Mouse (Mus musculus): ENCODE measurements at regions not wholly inside any gene's neighbourhood (a gene's known extent, or its start where the extent isn't known, plus 50 kb on each side); places are given as distances from the start of the nearest gene placed in this dataset.
"Not testable (repeated sequence)": the region's sequence is repeated elsewhere in the genome, so short reads cannot be mapped to it uniquely, and the experiment has no call there.

DNA sequence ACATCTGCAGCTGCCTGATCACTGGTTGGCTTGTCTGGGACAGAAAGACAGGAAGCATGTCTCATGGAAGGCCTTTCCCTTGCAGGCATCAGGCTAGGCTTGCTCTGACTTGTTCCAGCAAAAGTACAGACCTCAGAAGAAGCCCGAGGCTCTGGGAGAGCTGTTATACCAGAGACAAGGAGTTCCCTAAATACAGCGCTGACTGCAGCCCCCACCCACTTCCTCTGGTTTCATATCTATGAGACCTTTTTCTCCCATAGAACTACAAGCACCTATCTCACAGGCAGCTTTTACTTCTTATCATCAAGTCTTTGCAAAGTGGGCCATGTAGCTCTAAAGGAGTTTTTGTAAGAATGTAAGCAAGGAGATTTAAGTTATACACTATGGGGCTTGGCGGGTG, 312.2 kb upstream of the Vmn1r3 start:
- H3K4me3 ChIP-seq; H3K27ac ChIP-seq; H3K79me2 ChIP-seq (replicated peaks; ENCODE audit: control insufficient read depth, insufficient read depth, low read length); DNase-seq; H3K27me3 ChIP-seq (ENCODE audit: control insufficient read depth, insufficient read depth, low read length); H3K9ac ChIP-seq (ENCODE audit: low read depth, low read length); H3K4me1 ChIP-seq (ENCODE audit: control insufficient read depth, insufficient read depth, low read length); H3K36me3 ChIP-seq (ENCODE audit: control insufficient read depth, insufficient read depth, low read length); intact Hi-C loops (cut with DNase I): not testable (repeated sequence)
- no CpG with 5 or more reads among the region's 3 CpGs for WGBS

DNA sequence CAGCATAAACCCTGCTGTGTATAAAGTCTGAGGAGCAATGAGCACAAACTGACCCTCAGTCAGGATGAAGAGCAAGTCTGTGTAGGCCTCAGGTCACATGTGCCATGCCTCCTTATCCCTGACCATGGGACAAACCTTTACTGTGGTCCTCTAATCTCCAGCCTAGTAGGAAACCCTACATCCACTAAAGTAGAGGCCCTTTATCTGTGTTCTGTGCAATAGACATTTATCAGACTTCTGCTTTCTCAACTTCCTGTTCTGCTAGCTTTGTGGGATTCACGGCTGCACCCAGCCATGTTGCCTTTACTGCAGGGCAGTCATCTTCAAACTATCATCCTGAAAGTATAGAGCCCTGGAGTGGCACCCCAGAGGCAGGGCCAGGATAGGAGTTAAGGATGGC, 310.8 kb upstream of the Vmn1r3 start:
- H3K4me1 ChIP-seq (ENCODE audit: control insufficient read depth, insufficient read depth, low read length); H3K79me2 ChIP-seq (replicated peaks; ENCODE audit: control insufficient read depth, insufficient read depth, low read length); intact Hi-C loops (cut with DNase I); H3K9ac ChIP-seq (ENCODE audit: low read depth, low read length); H3K36me3 ChIP-seq (ENCODE audit: control insufficient read depth, insufficient read depth, low read length); DNase-seq; H3K27me3 ChIP-seq (ENCODE audit: control insufficient read depth, insufficient read depth, low read length); H3K27ac ChIP-seq; H3K4me3 ChIP-seq: not testable (repeated sequence)
- WGBS, result 57% methylated on average over 1 of the region's 1 CpGs

DNA sequence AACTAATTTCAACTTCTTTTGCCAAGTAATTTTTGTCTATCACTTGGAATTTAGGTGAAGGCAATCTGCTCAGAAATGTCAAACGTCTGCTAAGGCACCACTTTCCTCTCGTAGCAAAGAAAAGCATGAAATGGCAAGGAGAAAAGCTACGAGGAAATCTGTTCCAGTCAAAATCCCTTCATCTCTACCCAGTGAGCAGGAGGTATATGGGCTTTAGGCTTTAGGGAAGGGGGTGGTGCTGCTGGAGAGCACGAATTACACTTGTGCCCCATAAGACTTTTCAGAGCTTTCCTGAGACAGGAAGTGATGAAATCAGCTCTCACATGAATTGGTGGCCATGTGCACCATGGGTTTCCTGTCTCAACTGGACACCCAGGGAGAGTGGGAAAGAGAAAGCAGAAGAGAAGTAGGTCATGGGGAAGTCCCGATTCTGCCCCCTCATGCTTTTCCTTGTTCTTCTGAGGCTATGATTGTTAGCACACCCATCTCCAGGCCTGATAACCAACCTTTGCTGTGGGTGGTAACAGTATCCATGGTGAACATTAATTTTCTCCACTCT, 309.0 kb upstream of the Vmn1r3 start:
- H3K27me3 ChIP-seq (ENCODE audit: control insufficient read depth, insufficient read depth, low read length); intact Hi-C loops (cut with DNase I); H3K9ac ChIP-seq (ENCODE audit: low read depth, low read length); H3K4me3 ChIP-seq; H3K79me2 ChIP-seq (replicated peaks; ENCODE audit: control insufficient read depth, insufficient read depth, low read length); H3K27ac ChIP-seq; H3K4me1 ChIP-seq (ENCODE audit: control insufficient read depth, insufficient read depth, low read length); DNase-seq; H3K36me3 ChIP-seq (ENCODE audit: control insufficient read depth, insufficient read depth, low read length): not testable (repeated sequence)
- WGBS, result no CpG with 5 or more reads among the region's 5 CpGs

DNA sequence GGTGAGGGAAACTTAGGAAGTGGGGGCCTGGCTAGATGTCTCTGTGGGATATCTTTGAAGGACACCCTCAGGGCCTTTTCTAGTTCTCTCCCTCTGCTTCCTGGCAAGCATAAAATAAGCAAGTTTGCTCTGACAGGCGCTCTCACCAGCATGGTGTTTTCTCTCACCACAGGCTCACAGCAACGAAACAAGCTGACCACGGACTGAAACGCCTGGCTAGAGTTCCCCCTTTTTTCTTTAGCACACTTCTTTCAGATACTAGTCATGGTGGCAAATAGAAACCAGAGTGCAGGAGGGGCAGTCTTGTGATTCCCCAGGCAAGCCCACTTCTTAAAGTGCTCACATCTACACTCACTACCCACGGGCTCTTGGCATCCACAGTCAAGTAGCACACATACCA, 305.7 kb upstream of the Vmn1r3 start:
- H3K4me3 ChIP-seq; H3K9ac ChIP-seq (ENCODE audit: low read depth, low read length); H3K36me3 ChIP-seq (ENCODE audit: control insufficient read depth, insufficient read depth, low read length); H3K79me2 ChIP-seq (replicated peaks; ENCODE audit: control insufficient read depth, insufficient read depth, low read length); DNase-seq; H3K27me3 ChIP-seq (ENCODE audit: control insufficient read depth, insufficient read depth, low read length); intact Hi-C loops (cut with DNase I); H3K27ac ChIP-seq; H3K4me1 ChIP-seq (ENCODE audit: control insufficient read depth, insufficient read depth, low read length): not testable (repeated sequence)
- no CpG with 5 or more reads among the region's 5 CpGs for WGBS

DNA sequence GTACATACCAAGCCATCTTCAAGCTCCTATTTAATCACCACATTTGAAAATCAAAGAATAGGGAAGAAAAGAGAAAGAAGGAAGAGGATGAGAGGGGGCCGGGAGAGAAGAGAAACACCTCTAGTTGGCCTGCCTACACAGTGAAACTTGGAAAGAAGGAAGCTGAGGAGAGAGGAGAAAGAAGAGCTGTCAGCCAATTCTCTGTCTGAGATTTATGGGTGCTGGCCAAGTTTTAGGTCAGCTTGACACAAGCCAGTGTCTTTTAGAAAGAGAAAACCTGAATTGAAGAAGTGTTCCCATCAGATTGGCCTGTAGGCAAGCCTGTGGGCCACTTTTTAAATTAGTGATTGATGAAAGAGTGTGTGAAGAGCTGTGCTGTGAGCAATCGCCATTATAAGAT, 296.9 kb upstream of the Vmn1r3 start:
- Histone ChIP-seq H3K36me3 (ENCODE audit: control insufficient read depth, insufficient read depth, low read length) (no peaks in the 10 kb centered on the region), H3K4me3 (no peak overlapping the region), H3K27me3 (ENCODE audit: control insufficient read depth, insufficient read depth, low read length) (no peaks in the 10 kb centered on the region), H3K79me2 (replicated peaks; ENCODE audit: control insufficient read depth, insufficient read depth, low read length) (no peaks in the 10 kb centered on the region), H3K27ac (no peak overlapping the region), H3K4me1 (ENCODE audit: control insufficient read depth, insufficient read depth, low read length) (no peaks in the 10 kb centered on the region), H3K9ac (ENCODE audit: low read depth, low read length) (no peak overlapping the region)
- WGBS, result 67% methylated on average over 2 of the region's 2 CpGs
- intact Hi-C loops (cut with DNase I), result no loop called here
- no peak for DNase-seq
- TF ChIP-seq POLR2A (IDR thresholded peaks at IDR 0.05; ENCODE audit: insufficient read depth, low read depth, low read length), result no peak
- no peak for TF ChIP-seq EP300 (IDR thresholded peaks at IDR 0.05; ENCODE audit: insufficient read depth, low read depth, low read length)
- no peak for TF ChIP-seq CTCF (IDR thresholded peaks at IDR 0.05)

DNA sequence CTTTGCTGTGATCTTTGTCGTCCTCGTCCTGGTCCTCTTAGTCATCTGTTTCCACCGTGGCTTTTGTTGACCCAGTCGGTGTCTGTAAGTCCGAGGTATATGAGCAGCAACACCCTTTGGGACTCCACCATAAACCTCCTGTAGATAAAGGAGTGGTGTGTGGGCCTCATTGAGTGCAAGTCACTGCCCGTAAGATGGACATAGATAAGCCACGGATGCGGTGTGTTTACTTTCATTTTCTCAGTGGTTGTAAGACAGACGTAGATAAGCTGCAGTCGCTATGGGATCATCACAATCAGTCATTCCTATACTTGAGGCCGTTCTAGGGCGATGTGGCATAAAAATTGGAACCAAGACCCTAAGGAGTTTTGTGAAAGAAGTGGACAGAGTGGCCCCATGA, 271.6 kb upstream of the Vmn1r3 start:
- H3K79me2 ChIP-seq (replicated peaks; ENCODE audit: control insufficient read depth, insufficient read depth, low read length), result no peaks in the 10 kb centered on the region
- H3K4me1 ChIP-seq (ENCODE audit: control insufficient read depth, insufficient read depth, low read length), result no peaks in the 10 kb centered on the region
- DNase-seq, result no peak
- WGBS, result 91% methylated on average over 12 of the region's 12 CpGs
- no peak for TF ChIP-seq EP300 (IDR thresholded peaks at IDR 0.05; ENCODE audit: insufficient read depth, low read depth, low read length)
- TF ChIP-seq POLR2A (IDR thresholded peaks at IDR 0.05; ENCODE audit: insufficient read depth, low read depth, low read length), result no peak
- TF ChIP-seq CTCF (IDR thresholded peaks at IDR 0.05), result no peak
- no peaks in the 10 kb centered on the region for H3K27me3 ChIP-seq (ENCODE audit: control insufficient read depth, insufficient read depth, low read length)
- no peak overlapping the region for H3K4me3 ChIP-seq
- no peak overlapping the region for H3K27ac ChIP-seq
- H3K36me3 ChIP-seq (ENCODE audit: control insufficient read depth, insufficient read depth, low read length), result no peaks in the 10 kb centered on the region
- intact Hi-C loops (cut with DNase I), result no loop called here
- H3K9ac ChIP-seq (ENCODE audit: low read depth, low read length), result no peak overlapping the region

DNA sequence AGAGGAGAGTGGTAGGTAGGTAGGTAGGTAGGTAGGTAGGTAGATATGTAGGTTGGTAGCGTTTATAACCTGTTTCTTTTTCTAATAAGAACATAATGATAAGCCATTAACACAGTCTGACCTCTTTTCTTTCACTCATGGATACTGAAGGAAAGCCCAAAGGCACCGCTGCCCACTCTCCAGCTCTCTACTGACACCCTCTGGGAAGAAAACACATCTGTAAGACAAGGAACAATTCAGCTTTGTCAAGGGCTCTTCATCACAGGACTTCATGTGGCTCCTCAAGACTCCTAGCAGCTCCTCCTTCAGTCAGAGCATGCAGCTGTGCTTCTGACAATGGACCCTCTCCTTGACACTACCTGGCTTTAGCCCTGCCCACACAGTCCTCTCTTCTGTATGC, 252.2 kb upstream of the Vmn1r3 start:
- not testable (repeated sequence) for H3K27ac ChIP-seq; H3K79me2 ChIP-seq (replicated peaks; ENCODE audit: control insufficient read depth, insufficient read depth, low read length); H3K9ac ChIP-seq (ENCODE audit: low read depth, low read length); H3K27me3 ChIP-seq (ENCODE audit: control insufficient read depth, insufficient read depth, low read length); H3K4me3 ChIP-seq; H3K36me3 ChIP-seq (ENCODE audit: control insufficient read depth, insufficient read depth, low read length); H3K4me1 ChIP-seq (ENCODE audit: control insufficient read depth, insufficient read depth, low read length); DNase-seq
- 68% methylated on average over 2 of the region's 2 CpGs for WGBS
- intact Hi-C loops (cut with DNase I), result loop anchor here (5.0 kb wide), 1 partner anchor 395 kb away; no protein-coding TSS in a partner anchor

Measured in heart, adult 2 months (tissue).